Mouse (Mus musculus) right cerebral cortex, postnatal 25 days (tissue): Measurements from ENCODE around the gene Rhobtb3.
"Not testable (repeated sequence)": the region's sequence is repeated elsewhere in the genome, so short reads cannot be mapped to it uniquely, and the experiment has no call there.

ENCODE experiments used
- DNase-seq: peaks from one replicate; pipeline ENCODE4 v3.0.0; 2022

Gene Rhobtb3

GRCm38 (mm10) chr13:75927951-75928350, 15.8 kb downstream of the Rhobtb3 start:
- DNase-seq, result no peak

- DNase-seq, result no peak
Measured at GRCm38 (mm10) chr13:75914151-75914550, 29.6 kb downstream of the Rhobtb3 start.

DNA sequence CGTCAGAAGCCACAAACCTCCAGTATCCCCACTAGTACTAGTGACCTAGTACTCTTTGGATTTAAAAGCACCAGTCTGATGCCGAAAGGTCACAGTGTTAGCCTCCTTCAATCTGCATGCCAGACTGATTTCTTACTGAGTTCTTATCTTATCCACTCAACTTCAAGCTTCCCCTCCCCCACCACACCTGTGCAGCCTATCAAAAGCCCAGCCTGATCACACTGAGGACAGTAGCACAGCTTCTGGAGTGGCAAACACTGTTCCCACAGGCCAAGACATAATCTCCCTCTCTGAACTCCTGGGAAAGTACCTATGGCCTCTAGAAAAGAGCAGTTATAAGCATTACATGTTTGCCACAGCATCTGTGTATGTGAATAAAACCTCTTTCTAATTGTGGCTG, 35.5 kb downstream of the Rhobtb3 start:
- no peak for DNase-seq

DNA sequence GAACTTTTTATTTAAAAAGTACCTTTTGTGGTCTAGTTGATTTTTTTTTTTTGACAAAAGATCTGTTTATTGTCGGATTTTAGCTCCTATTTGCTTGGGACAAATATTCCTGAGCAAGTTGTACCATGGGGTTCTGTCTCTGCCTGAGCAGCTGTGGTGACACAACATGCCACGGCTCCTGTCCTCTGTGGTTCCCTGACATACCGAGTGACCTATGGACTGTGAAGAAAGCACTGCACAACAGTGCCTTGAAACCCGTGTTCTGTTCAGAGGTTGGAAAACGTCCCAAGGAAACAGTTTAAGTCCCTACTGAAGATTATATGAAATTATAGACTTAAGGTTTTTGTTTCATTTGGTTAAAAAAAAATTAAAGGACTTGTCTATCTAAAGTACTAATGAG, 36.6 kb downstream of the Rhobtb3 start:
- no peak for DNase-seq

GRCm38 (mm10) chr13:75904660-75905059, 39.1 kb downstream of the Rhobtb3 start:
- DNase-seq, result no peak

GRCm38 (mm10) chr13:75900928-75901327, 42.8 kb downstream of the Rhobtb3 start:
- not testable (repeated sequence) for DNase-seq

GRCm38 (mm10) chr13:75892876-75893275, 50.8 kb downstream of the Rhobtb3 start:
- no peak for DNase-seq

- no peak for DNase-seq
Measured at GRCm38 (mm10) chr13:75892291-75892690, 51.4 kb downstream of the Rhobtb3 start.

GRCm38 (mm10) chr13:75891868-75892267, 51.9 kb downstream of the Rhobtb3 start:
- no peak for DNase-seq

- DNase-seq, result no peak
Measured at GRCm38 (mm10) chr13:75883792-75884191, 59.9 kb downstream of the Rhobtb3 start.

DNA sequence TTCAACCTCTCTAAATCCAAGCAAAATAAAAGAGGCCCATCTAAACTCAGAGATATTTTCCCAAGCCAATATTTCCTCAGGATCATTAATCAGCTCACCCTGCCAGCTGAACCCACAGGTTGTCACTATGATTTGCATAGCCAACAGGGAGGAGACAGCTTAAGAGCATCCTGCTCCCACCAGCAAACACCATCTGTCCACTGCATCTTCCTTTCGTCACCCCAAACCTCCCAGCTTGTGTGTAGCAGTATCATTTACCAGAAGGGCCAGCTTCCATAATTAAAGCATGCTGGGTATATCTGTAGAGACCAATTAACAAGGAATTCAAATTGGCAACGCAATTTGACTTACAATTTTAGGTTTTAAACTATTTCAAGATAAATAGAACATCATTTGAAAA, 63.2 kb downstream of the Rhobtb3 start:
- no peak for DNase-seq

DNA sequence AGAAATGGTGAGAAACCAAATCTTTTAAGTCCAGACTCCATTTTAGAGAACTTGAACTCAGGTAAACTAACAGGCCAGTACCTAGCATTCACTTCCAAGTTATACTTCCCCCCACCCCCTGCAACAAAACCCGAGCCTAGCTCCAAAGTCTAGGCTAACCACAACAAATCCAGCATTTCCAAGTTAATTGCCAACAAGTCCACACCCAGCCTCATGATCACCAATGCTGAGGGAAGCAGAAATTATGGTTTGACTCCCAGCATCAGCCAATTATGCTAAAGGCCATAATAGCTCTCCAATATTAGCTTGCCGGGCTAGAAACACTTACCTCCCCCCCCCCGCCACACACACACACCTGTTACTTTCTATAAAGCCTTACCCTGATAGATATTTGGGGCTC, 64.0 kb downstream of the Rhobtb3 start:
- no peak for DNase-seq

GRCm38 (mm10) chr13:75877907-75878306, 65.8 kb downstream of the Rhobtb3 start:
- DNase-seq, result no peak

DNA sequence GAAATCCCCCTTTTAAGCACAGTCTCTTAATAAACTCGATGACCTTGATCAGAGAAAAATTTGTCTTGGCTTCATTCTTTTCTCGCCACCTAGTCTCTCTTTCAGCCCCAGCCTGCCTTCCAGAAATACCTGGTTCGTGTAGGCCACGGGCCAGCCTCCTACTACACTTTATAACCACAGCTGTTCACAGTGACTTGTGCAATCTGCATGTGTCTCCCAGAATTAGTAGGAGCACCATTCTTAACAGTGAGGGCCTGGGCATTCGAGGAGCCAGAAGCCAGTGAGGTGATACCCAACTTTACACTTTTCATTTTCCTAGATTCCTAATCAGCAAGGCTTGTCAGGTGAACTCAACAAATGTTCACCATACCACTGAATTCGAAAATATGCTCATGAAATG, 67.1 kb downstream of the Rhobtb3 start:
- DNase-seq, result no peak

GRCm38 (mm10) chr13:75876188-75876587, 67.5 kb downstream of the Rhobtb3 start:
- DNase-seq, result not testable (repeated sequence)

DNA sequence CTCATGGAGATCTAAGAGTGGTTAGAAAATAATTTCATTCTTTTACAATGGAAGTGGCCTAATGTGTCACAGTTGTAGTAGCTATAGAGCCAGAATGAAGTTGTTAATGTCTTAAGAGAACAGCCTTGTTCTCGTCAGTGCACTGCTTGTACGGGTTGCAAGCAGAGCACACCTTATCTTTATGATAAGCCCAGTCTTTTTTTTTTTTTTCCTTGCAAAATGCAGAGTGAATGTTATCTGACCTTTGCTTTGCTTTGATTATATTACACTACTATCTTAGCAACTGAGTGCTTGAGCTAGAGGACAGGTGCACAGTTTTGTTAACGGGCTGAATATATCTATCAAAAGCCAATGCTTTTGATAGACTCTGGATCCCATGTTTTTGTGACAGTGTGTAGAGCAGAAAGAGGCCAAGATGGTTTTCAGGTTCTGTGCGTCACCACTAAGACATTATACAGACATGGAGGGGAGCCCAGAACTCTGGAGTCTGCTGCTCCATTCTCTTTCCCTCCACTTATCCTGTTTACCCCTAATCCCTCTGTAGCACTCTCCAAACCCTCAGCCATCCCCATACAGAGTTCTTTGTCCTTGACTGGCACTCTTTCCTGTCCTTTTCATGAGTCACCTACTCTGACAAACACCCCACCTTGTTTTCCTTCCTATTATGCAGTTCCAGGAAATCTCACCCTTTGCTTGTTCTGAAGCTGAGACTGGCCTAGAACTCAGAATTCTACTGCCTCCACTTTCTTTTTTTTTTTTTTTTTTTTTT, 68.9 kb downstream of the Rhobtb3 start:
- no peak for DNase-seq

DNA sequence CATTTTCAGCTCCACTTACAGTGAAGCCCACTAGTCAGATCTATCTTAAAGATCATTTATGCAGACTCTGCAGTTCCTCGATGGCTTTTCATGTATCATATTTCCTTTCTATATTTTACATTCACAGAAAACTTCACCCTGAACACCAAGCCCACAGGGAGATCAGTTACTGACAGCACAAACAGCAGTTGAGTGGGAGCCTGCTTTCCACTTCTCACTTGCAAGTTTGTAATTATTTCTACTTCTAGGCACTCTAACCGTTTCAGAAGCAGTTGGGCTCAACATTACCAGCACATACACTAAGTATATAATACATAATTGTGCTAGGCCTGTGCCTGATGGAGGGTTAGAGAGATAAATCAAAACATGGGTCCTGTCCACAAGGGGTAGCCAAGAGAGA, 75.8 kb downstream of the Rhobtb3 start:
- no peak for DNase-seq

- DNase-seq, result no peak
Measured at GRCm38 (mm10) chr13:75865486-75866184, 78.1 kb downstream of the Rhobtb3 start.

DNA sequence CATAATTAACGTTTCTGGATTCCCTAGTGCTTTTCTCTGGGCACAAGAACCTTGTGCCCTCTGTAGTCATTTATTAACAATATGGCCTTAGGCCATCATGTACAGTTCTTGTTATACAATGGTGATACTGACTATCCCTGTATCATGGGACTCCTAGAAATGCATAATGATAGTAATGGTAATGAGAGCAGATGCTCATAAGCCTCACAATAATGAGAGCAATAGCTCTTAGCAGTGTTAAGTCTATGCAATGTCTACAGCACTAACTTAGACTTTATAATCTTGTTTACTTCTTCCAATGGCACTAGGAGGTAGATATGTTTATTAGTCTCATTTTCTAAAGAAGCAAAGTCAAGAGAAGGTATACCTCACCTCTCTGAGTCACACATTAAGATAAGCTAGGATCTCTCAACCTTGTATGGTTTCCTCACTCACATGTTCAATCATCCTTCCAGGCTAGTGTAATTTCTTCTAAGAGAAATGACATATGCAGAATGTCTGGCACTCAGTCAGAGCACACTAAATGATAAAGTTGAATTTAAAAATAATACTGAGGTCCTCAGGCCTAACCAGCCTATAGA, 84.4 kb downstream of the Rhobtb3 start:
- DNase-seq, result no peak

- DNase-seq, result no peak
Measured at GRCm38 (mm10) chr13:75853118-75853517, 90.6 kb downstream of the Rhobtb3 start.

DNA sequence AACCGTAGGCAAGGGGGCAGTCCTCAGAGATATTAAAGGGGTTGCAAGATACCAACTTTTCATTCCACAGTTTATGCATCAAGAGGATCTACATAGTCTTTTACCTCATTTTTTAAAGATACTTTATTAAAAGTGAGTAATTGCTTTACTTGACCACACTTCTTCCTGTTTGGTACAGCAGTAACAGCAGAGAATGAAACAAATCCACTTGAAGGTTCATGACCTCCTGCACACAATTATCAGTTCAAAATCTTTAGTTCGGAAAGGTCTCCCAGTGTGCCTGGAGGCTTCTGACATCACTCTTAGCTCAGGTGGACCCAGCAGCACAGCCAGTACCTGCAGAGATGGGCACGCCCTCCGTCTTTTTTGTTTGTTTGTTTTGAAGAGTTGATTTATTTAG, 91.7 kb downstream of the Rhobtb3 start:
- DNase-seq, result no peak

GRCm38 (mm10) chr13:75847027-75847426, 96.7 kb downstream of the Rhobtb3 start:
- DNase-seq, result no peak

DNA sequence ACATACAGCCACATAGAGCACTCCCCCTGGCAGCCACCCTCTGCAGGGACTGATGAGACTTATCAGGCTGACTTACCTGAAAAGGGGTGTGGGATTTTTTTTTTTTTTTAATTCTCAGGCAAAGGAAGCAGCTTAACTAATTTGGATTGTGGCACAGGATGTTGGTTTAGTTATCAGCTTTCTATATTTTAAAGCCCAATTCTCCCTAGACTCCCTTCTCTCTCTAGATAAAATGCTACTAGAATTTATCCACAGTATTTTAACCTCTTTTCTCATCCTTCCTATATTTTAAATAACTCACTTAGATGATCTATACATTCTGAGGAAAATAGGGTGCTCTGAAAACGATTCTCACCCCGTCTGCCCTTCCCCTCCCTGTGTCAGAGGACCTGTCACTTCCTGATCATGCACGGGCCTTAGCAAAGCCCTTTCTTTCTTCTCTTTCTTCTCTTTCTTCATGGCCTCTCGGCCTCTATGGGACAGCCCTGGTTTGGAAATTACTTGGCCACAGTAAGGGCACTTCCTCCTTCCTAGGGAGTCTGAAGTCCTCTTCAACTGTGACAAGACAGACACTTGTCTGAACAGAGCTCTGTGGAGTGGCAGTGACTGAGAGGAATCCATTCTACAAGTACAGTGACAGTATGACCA, 98.1 kb downstream of the Rhobtb3 start:
- no peak for DNase-seq
